Mouse (Mus musculus) cerebellum, adult 8-10 months (tissue): ENCODE results near the gene Prkacb.
"Not testable (repeated sequence)": the region's sequence is repeated elsewhere in the genome, so short reads cannot be mapped to it uniquely, and the experiment has no call there.

Experiments used
- DNase-seq: peaks from one replicate; pipeline ENCODE4 v3.0.0; 2022

Prkacb gene

GRCm38 (mm10) chr3:146778451-146778850 lies 34.3 kb downstream of the Prkacb start:
- DNase-seq, result no peak

- no peak for DNase-seq
Measured at GRCm38 (mm10) chr3:146776711-146777110, 36.1 kb downstream of the Prkacb start.

DNA sequence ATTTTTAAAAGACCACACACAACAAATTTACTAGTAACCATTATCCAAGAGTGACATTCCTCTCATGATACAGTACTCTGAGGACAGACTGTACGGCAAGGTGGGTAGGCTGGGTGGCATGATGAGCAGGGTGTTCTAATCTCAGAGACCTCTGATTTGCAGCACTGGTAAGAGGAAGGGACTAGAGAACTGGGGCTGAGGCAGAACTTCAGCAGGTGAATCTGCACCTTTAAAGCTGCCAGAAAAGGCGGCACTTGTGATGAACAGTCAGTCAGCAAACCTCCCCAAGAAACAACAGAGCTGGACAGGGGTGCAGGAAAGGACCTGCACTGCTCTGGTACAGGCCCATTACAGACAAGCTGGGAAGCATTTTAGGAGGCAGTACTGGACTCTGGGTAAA lies 41.9 kb downstream of the Prkacb start:
- DNase-seq, result peak; percentile 31

GRCm38 (mm10) chr3:146769940-146770659 lies 42.7 kb downstream of the Prkacb start:
- peak; percentile 56 for DNase-seq

DNA sequence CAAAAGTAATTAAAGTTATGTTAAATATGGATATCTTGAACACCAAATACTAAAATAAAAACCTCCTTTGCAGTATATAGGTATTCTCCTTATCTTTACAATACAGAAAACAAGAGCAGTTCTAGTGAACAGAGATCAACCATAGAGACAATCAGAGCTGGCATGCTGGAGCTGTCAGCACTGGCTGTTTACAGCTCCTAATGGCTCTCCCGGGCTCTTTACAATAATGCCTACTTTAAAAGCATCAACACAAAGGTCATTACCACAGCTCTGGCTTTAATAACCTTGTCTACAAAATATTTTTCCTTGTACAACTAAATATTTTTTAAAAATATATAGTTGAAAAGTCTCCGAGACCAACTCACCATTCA lies 43.2 kb downstream of the Prkacb start:
- no peak for DNase-seq

DNA sequence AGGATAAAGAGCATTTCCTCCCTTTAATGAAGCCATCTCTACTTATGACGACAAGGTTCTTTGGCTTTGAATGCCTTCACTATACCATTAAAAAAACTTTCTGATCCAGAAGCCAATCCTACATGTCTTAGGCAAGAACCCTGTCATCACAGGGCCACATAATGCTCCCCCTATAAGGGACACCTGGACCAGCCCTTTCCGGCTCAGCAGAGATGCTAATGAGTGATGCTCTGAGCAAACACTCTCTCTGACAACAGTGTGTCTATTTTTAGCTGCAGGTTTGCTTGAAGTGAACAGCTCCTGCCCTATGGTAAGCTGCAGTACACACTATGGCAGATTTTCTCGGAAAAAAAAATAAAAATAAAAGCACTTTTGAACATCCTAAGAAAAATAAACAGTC lies 43.9 kb downstream of the Prkacb start:
- peak; percentile 59 for DNase-seq

DNA sequence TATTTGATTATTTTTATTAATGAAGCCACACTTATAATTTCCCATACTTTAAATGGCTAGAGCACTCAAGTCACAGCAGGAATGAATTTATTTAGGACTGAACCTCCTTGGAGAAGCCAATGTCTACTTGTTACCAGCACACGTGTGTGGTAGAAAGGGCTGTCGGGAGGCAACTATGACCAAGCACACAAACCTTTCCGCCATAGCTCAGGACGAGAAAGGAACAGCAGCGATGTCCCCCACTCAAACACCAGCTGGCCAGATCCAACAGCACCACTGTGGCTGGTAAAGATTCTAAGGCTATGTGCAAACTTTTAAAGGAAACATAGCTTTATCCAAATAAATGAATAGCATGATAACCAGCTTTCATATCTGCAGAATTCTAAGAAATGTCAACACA lies 44.4 kb downstream of the Prkacb start:
- DNase-seq, result no peak

- peak; percentile 16 for DNase-seq
Measured at GRCm38 (mm10) chr3:146766701-146767181, 46.0 kb downstream of the Prkacb start.

- DNase-seq, result no peak
Measured at GRCm38 (mm10) chr3:146766071-146766605, 46.7 kb downstream of the Prkacb start.

DNA sequence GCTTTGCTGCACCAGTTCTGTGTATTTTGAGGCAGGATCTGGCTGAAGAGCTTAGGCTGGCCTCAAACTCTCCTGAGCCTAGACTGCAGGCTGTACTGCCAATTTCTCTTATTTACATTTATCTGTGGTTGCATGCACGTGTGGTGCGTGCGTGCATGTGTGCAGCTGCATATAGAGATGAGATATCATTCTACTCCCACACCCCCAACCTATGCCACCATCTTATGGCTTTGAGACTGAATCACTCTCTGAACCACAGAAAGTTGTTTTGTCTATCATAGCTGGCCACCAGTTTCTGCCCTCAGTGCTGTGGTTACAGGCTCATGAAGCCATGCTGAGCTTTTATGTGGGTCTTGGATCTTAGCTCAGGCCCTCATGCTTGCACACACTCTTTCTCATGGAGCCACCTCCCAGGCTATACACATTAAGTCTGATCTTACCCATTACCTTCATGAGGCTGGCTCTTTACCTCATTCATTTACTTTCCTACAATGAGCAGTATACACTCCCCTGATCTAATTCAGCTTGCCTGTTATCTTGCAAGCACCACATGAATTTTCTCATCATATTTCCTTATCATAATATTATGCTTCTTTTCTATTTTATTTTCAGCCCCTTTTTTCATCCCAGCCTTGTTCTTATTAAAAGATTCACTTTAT lies 47.8 kb downstream of the Prkacb start:
- no peak for DNase-seq

- DNase-seq, result not testable (repeated sequence)
Measured at GRCm38 (mm10) chr3:146763054-146763453, 49.7 kb downstream of the Prkacb start.

DNA sequence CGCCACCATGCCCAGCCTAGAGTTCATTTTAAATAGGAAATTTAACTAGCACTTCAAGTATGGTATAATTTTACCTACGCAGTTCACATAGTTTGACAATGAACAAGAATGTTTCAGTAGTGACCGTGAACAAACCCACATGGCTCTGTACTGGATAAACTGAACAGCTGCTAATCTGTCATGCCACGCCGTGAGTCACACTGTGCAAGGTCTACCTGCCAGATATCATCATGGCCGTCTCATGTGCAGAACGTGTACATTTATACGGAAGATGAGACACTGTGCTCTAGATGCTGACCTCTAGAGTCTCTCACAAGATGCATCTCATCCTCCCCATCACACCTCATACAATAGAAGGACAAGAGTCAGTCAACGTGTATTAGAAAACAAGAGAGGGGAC lies 51.5 kb downstream of the Prkacb start:
- DNase-seq, result no peak

DNA sequence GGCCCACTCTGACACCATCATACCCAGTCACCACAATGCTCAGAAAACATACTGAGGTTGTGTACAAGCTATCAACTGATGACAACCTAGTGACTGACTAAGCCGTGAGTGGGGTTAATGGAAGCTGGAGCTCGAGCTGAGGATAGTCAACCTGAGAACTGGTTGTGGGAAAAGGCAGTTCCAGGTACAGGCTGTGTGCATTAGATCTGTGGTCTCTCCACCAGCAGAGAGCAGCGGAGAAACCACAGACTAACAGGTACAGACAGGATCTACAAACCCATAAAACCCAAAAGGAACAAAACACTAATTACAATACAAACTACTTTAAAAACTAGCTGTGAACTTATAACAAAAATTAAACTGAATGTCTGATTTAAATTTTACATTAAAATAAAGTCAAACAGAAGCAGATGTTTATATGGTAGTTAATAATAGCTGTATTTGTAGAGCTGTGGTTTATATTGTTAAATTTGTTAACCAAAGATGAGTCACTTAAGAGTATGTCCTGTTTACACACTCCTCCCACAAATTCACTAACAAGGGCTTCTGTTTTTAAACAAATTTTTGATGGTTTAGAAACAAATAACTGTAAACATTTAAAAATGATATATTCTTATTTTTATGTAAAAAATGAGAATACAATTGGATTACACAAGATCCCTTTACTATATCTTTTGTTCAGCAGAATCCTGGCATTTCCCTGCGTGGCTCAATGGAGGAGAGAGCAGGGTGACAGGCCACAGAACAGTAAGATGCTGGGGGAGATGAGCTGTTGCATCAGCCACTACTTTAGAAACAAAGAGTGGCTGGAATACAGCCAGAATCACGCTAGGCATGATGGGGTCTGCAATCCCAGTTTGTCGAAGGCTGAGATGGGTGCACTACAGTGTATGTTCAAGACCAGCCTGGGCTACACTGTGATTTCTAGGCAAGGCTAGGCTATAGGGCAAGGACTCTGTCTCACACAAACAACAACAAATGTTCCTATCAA lies 54.5 kb downstream of the Prkacb start:
- DNase-seq, result no peak

DNA sequence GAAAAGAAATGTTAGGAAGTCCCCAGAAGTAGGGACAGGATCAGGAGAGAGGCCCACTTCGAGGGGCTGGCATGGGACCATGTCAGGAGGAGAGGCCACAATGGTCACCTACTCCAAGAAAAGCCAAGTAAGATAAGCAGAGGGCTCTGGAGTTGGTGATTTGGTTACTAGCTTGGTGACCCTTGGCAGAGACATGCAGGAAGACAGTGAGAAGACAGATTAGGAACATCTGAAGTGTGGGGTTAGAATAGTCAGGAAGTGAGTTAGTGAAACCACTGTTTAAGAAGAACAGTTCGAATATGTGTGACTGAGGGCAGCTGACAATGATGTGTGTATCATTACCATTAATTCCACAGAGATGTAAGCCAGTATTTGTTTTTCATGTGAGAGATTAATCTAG lies 58.5 kb downstream of the Prkacb start:
- DNase-seq, result no peak

GRCm38 (mm10) chr3:146741564-146742202 lies 71.1 kb downstream of the Prkacb start:
- no peak for DNase-seq

DNA sequence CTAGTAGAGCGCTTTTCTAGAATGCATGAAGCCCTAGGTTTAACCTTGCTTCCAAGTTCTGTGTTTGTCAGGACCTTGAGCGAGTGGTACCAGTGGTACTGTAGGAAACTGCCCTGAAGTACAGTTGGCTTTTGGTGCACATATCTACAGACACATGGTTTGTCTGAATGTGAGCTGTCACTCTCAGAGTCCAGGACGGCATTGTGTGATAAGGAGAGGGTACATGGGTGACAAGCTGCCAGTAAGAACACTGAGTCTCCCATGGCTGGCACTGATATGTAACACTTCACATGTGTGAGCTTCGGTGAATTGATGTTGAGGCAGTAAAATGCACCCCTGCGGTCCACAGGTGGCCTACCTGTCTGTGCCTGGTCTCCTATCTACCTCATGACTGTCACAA lies 71.6 kb downstream of the Prkacb start:
- DNase-seq, result no peak

DNA sequence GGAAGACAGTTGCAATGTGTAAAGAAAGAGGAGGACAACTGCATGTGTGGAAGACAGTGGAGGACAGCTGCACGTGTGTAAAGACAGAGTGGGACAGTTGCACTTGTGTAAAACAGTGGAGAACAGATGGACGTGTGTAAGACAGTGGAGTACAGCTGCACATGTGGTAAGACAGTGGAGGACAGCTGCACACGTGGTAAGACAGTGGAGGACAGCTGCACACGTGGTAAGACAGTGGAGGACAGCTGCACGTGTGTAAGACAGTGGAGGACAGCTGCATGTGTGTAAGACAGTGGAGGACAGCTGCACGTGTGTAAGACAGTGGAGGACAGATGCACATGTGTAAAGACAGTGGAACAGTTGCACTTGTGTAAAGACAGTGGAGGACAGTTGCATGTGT lies 76.6 kb downstream of the Prkacb start:
- not testable (repeated sequence) for DNase-seq

DNA sequence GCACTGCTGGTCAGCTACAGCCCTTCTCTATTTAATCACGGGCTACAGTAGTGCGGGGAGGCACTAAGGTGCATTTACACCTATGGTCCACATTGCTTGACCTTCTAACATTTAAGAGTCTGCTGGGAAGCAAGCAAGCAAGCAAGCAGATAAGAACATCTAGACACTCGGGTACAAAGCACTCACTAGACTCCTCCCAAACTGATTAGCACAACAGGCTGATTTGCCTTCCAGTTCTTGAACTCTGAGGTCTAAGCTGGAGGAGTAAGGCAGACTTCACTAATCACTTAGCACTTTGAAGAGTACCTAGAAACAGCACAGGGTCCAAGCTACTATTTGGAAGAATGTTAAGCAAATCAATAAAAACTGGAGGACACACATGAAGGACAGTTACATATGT lies 77.1 kb downstream of the Prkacb start:
- DNase-seq, result no peak

- DNase-seq, result no peak
Measured at GRCm38 (mm10) chr3:146734907-146735629, 77.7 kb downstream of the Prkacb start.

- DNase-seq, result no peak
Measured at GRCm38 (mm10) chr3:146731499-146731898, 81.3 kb downstream of the Prkacb start.

DNA sequence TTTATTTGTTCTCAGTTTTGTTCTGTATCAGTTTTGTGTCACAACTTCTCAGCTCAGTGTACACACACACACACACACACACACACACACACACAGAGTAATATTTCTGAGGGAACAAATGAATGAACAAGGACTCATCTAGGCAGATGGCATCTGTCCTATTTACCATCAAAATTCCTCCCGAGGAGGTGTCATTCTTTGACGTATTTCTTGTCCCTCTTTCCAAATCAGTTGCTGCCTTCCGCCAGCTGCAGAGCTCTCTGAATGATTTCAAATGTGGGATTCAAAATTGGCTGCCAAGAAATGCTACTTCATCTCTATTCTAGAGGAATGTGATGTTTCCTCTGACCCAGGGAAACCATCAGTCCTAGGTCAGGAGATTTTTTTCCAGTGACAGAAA lies 89.8 kb downstream of the Prkacb start:
- no peak for DNase-seq

DNA sequence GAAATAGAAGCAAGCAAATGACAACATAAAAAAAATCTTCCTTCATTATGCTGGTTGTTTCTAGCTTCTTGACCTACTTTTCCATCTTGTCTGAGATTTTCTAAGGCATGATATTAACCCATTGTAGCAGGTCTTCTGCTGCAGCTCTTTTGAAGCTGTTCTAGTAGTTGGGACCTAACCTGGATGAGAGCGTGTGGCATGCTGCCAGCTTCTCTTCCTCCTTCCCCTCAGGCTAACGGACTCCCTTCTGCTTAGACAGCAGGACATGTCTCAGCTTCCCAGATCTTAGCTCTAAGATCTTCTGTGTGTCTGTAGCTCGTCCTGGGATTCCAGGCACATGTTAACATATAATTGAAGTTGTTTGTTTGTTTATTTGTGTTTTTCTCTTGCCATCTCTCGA lies 93.1 kb downstream of the Prkacb start:
- no peak for DNase-seq
